Mouse (Mus musculus) c-Kit-negative CD71-positive TER-119-positive erythroid progenitor cells, embryonic 14.5 days (primary cell): ENCODE measurements around the gene Tmcc1.
"Not testable (repeated sequence)": the region's sequence is repeated elsewhere in the genome, so short reads cannot be mapped to it uniquely, and the experiment has no call there.

Experiments
- DNase-seq: peaks from one replicate; pipeline ENCODE4 v3.0.0-alpha.2; 2013; ENCODE audit warnings: low read depth, low spot score

Tmcc1 gene

GRCm38 (mm10) chr6:116074892-116075291, 118.4 kb downstream of the Tmcc1 start:
- no peak for DNase-seq

GRCm38 (mm10) chr6:116073610-116074009, 119.7 kb downstream of the Tmcc1 start:
- DNase-seq = no peak

- no peak for DNase-seq
These were observed 120.5 kb downstream of the Tmcc1 start for GRCm38 (mm10) chr6:116072746-116073261.

- DNase-seq = no peak
These were observed 121.0 kb downstream of the Tmcc1 start for GRCm38 (mm10) chr6:116072221-116072745.

- DNase-seq = no peak
These were observed 121.5 kb downstream of the Tmcc1 start for GRCm38 (mm10) chr6:116071781-116072180.

- DNase-seq = no peak
These were observed 122.7 kb downstream of the Tmcc1 start for GRCm38 (mm10) chr6:116070558-116070957.

GRCm38 (mm10) chr6:116063516-116063915, 129.8 kb downstream of the Tmcc1 start:
- no peak for DNase-seq

GRCm38 (mm10) chr6:116059542-116059941, 133.7 kb downstream of the Tmcc1 start:
- not testable (repeated sequence) for DNase-seq

- DNase-seq = no peak
These were observed 134.6 kb downstream of the Tmcc1 start for GRCm38 (mm10) chr6:116058541-116059300.

GRCm38 (mm10) chr6:116056676-116057264, 136.5 kb downstream of the Tmcc1 start:
- DNase-seq = no peak

GRCm38 (mm10) chr6:116055766-116056165, 137.5 kb downstream of the Tmcc1 start:
- no peak for DNase-seq

GRCm38 (mm10) chr6:116055001-116055471, 138.2 kb downstream of the Tmcc1 start:
- no peak for DNase-seq

- DNase-seq = no peak
These were observed 145.4 kb downstream of the Tmcc1 start for GRCm38 (mm10) chr6:116047896-116048295.

- no peak for DNase-seq
These were observed 145.9 kb downstream of the Tmcc1 start for GRCm38 (mm10) chr6:116047366-116047765.

- DNase-seq = no peak
These were observed 149.2 kb downstream of the Tmcc1 start for GRCm38 (mm10) chr6:116044039-116044438.

- no peak for DNase-seq
These were observed 155.1 kb downstream of the Tmcc1 start for GRCm38 (mm10) chr6:116038222-116038621.

GRCm38 (mm10) chr6:116037281-116037831, 155.9 kb downstream of the Tmcc1 start:
- no peak for DNase-seq

- DNase-seq = no peak
These were observed 156.7 kb downstream of the Tmcc1 start for GRCm38 (mm10) chr6:116036555-116036954.

GRCm38 (mm10) chr6:116031052-116031451, 162.2 kb downstream of the Tmcc1 start:
- DNase-seq = no peak

- no peak for DNase-seq
These were observed 168.6 kb downstream of the Tmcc1 start for GRCm38 (mm10) chr6:116024666-116025065.

- DNase-seq = no peak
These were observed 171.3 kb downstream of the Tmcc1 start for GRCm38 (mm10) chr6:116021961-116022485.

- DNase-seq = no peak
These were observed 177.4 kb downstream of the Tmcc1 start for GRCm38 (mm10) chr6:116015902-116016301.
